Mouse (Mus musculus): Measurements from ENCODE around the gene Dgkq. TPM values are rescaled to one million over a fixed set of nuclear protein-coding genes. Genes with fewer than 3 reads are reported as not detected.

Dgkq gene
- polyA plus RNA-seq, 1 experiment from 2014 or later = 33.9 TPM

DNA sequence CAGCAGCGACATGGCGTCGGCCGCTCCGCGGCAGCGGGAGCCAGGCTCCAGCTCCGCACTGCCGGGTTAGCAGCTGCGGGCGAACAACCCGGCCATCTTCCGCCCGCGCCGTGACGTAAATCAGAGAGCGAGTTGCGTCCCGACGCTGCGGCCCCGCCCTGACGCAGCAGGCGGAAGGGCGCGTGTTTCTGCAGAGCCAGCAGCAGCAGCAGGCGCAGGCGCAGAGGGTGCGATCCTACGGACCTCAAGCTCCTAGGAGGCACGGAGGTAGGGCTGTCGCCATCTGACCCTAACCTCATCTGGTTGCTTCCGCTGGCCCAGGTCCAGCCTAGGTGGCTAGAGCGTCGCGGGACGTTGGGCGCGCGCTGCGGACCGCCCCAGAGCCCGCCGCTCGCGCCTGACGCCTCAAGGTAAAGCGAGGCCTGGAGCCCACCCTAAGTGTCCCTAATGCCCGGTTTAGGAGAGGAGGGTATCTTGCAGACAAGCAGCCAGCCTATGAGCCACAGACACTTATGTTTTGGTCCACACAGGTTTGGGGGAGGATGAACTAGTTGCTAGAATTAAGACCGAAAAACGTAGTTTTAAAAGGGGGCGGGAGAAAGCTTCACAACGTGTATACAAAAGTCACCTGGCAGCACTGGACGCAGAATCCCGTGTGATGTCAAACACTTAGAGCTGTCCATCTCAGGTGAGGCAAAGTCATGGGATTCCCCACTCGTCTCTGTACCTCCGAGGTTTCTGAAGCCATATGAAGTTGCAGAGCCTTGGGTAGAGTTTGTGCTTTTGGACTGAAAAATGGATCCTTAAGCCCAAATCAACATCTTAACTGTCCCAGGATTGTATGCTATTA is 39.6 kb downstream of the Dgkq start, which contains the start of the genes Gak and Tmem175:
TSS of gene Gak (minus strand) at position 122 of the 850 bp plus-strand sequence.
TSS of gene Tmem175 (plus strand) at position 137 of the 850 bp plus-strand sequence.
- H3K4me1 ChIP-seq = peaks cover 30% of the 10 kb centered on the region
- peak within 1 kb of the TSS; percentile 96 for H3K9ac ChIP-seq (replicated peaks)
- H3K27me3 ChIP-seq (replicated peaks) = no peaks in the 10 kb centered on the region
- H3K36me3 ChIP-seq = no peaks in the 10 kb centered on the region
- H3K4me2 ChIP-seq = peak within 1 kb of the TSS; percentile 78
- peak within 1 kb of the TSS; percentile 91 for H3K27ac ChIP-seq (replicated peaks)
- no peaks in the 10 kb centered on the region for H3K9me3 ChIP-seq (replicated peaks)
- H3K4me3 ChIP-seq (replicated peaks) = peak within 1 kb of the TSS; percentile 94
- ATAC-seq (ENCODE audit: low FRiP score) = peak; percentile 97
- under 1% methylated on average over 58 of the region's 58 CpGs for WGBS

DNA sequence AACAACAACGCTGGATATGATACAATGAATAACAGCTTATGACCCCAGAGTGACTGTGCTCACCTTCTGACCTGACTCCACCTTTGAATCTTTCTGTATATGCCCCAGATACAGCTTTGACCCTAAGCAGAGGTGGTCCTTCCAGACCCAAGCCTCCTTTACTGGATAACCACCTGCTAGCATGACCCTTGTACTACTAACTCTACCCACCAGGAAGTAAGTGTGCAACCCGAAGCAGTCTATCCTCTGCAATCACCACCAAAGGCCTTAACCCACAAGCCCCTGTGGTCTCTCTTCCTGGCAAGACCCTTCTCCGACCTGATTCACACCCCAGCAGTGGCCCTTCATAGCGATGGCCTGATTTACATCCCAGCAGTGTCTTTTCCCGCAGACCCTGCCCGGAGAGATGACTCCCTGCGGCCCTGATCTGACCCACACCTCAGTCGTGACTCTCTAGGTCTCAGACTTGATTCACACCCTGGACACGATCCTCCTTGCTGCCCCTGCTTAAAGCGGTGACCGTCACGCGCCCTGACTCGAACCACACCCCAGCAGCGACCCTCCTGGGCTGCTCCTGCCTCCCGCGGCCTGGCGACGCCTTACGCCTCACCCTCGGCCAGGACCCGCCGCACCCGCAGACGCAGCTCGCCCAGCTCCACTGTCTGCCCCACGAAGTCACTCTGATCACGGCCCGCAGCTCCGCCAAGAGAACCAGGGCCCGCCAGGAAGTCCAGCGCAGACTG is 40.4 kb downstream of the Dgkq start:
- Histone ChIP-seq H3K9ac (replicated peaks) (peak overlapping the region; percentile 96), H3K27me3 (replicated peaks) (no peaks in the 10 kb centered on the region), H3K4me3 (replicated peaks) (peak overlapping the region; percentile 94), H3K27ac (replicated peaks) (peak overlapping the region; percentile 91), H3K4me1 (peaks cover 30% of the 10 kb centered on the region), H3K9me3 (replicated peaks) (no peaks in the 10 kb centered on the region), H3K4me2 (peak overlapping the region; percentile 78), H3K36me3 (peaks cover 6% of the 10 kb centered on the region)
- ATAC-seq (ENCODE audit: low FRiP score) = peak; percentile 88
- 2% methylated on average over 32 of the region's 32 CpGs for WGBS

DNA sequence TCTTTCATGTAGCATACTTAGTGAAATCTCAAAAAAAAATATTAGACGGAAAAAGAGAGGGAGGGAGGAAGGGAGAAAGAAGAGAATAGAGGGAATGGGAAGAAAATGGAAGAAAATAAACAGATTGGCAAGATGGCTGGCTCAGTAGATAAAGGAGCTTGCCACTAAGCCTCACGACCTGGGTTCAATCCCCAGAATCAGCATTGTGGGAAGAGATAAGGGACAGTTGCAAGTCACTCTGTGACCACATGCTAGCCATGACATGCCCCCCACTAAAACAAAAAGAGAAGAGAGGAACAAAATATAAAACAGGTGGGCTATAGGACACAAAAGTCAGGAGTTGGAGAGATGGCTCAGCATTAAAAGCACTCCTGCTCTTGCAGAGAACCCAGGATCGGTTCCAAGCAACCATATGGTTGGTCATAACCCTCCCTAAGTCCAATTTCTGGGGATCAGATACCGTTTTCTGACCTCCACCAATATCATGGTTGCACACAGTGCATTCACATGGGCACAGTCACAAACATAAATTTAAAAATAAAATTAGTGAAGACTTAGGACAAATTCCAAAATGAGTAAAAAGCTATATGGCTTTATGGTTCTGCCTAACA is 43.3 kb downstream of the Dgkq start:
- ATAC-seq (ENCODE audit: low FRiP score) = no peak
- Histone ChIP-seq H3K4me2 (no peak overlapping the region), H3K4me1 (peaks cover 30% of the 10 kb centered on the region), H3K36me3 (peaks cover 31% of the 10 kb centered on the region), H3K27ac (replicated peaks) (no peak overlapping the region), H3K4me3 (replicated peaks) (no peak overlapping the region), H3K9ac (replicated peaks) (no peak overlapping the region), H3K9me3 (replicated peaks) (no peaks in the 10 kb centered on the region), H3K27me3 (replicated peaks) (no peaks in the 10 kb centered on the region)
- WGBS = 87% methylated on average over 4 of the region's 4 CpGs

DNA sequence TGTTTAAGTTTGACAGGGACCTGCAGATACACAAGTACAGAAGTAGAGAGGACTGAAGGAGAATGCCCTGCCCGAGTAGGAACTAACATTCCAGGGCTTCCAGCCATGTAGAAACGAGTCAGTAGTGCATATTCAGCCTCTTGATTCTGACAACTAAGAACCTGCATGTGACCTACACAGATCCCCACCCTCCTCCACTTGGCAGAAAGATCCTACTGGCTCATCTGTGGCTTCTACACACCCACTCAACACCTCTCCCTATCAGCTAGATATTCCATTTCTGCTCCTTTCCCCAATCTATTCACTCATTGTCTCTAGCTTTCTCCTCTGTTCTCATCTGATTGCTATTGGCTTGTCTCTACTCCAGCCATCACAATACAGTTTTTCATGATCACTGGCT is 47.6 kb downstream of the Dgkq start:
- ATAC-seq (ENCODE audit: low FRiP score) = no peak
- Histone ChIP-seq H3K9ac (replicated peaks) (no peak overlapping the region), H3K9me3 (replicated peaks) (no peaks in the 10 kb centered on the region), H3K36me3 (peaks cover 54% of the 10 kb centered on the region), H3K4me3 (replicated peaks) (no peak overlapping the region), H3K4me2 (no peak overlapping the region), H3K27ac (replicated peaks) (no peak overlapping the region), H3K4me1 (peaks cover 2% of the 10 kb centered on the region; the same call in 1 of the 2 replicates), H3K27me3 (replicated peaks) (no peaks in the 10 kb centered on the region)
- 94% methylated on average over 2 of the region's 2 CpGs for WGBS

DNA sequence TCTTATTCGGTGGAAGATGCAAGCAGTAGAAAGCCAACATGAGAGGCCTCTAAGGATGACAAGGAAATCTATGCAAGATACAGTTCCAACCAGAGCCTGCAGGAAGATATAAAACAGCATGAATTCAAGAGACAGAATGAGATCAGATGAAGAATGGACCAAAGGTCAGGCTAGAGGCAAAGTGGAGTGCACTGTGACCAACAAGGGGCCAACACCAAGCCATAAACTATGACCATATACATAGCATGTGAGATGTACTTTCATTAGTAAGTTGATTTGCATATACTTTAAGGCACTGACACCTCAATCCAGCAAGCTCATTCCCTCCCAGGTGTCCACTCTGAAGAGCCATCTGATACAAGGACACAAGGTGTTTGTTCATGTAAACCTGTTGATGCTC is 59.0 kb downstream of the Dgkq start:
- WGBS = 94% methylated on average over 1 of the region's 1 CpGs
- no peak for ATAC-seq (ENCODE audit: low FRiP score)
- no peak overlapping the region for H3K4me2 ChIP-seq
- no peak overlapping the region for H3K27ac ChIP-seq (replicated peaks)
- no peak overlapping the region for H3K9ac ChIP-seq (replicated peaks)
- H3K9me3 ChIP-seq (replicated peaks) = no peaks in the 10 kb centered on the region
- no peaks in the 10 kb centered on the region for H3K27me3 ChIP-seq (replicated peaks)
- H3K4me1 ChIP-seq = no peaks in the 10 kb centered on the region
- peaks cover 92% of the 10 kb centered on the region for H3K36me3 ChIP-seq
- H3K4me3 ChIP-seq (replicated peaks) = no peak overlapping the region

DNA sequence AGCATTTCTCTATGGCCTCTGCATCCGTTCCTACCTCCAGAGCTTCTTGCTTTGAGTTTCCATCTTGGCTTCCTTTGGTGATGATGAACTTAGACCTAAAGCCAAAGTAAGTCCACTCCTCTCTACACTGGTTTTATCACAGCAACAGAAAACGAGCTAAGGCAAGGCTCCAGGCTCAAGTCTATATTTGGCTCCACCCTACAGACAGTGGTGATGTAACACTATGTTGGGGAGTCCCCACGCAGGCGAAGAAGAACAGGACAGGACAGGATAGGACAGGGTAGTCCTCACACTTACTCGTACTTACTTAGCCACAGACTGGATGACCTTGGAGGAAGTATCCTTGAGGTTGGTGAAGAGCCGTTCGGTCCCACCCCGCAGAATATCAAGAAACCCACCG is 66.9 kb downstream of the Dgkq start:
- H3K9ac ChIP-seq (replicated peaks) = no peak overlapping the region

DNA sequence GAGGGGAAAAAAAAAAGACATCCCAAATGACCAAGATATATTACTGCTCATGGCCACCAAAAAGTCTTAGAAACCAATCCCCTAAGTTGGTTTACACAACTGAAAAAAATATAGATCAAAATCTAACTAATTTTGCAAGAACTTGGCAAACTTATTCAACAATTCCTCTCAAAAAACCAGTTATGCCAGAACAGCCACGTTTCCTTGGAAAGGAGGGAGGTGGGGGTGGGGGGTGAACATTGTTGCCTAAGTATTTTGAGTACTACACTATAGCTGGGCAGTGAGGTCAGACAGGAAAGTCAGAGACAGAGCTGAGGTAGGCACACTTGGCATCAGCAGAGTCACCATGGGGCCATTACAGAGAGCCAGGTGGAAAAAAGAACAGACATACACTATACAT is 69.5 kb downstream of the Dgkq start:
- H3K9me3 ChIP-seq (replicated peaks) = no peaks in the 10 kb centered on the region
- no peaks in the 10 kb centered on the region for H3K27me3 ChIP-seq (replicated peaks)
- peaks cover 96% of the 10 kb centered on the region for H3K36me3 ChIP-seq
- H3K4me1 ChIP-seq = no peaks in the 10 kb centered on the region
- no peak overlapping the region for H3K9ac ChIP-seq (replicated peaks)
- 97% methylated on average over 1 of the region's 1 CpGs for WGBS
- H3K4me3 ChIP-seq (replicated peaks) = no peak overlapping the region
- H3K4me2 ChIP-seq = no peak overlapping the region
- no peak for ATAC-seq (ENCODE audit: low FRiP score)
- H3K27ac ChIP-seq (replicated peaks) = no peak overlapping the region

More for the DNA sequence above, 66.9 kb downstream of the Dgkq start:
- Histone ChIP-seq H3K4me3 (replicated peaks) (no peak overlapping the region), H3K36me3 (peaks cover 96% of the 10 kb centered on the region), H3K27me3 (replicated peaks) (no peaks in the 10 kb centered on the region), H3K27ac (replicated peaks) (no peak overlapping the region), H3K4me2 (no peak overlapping the region), H3K9me3 (replicated peaks) (no peaks in the 10 kb centered on the region), H3K4me1 (no peaks in the 10 kb centered on the region)
- no peak for ATAC-seq (ENCODE audit: low FRiP score)
- WGBS = 97% methylated on average over 9 of the region's 9 CpGs

Other genes starting within 250 kb of the Dgkq start
- gene Atp5k, start 235.2 kb downstream of the Dgkq start, polyA plus RNA-seq (2015; fragmentation: Nextera tagmentation; extraction: Ambion mirVana) = 430 and 482 TPM in 2 replicates
- 0.19 and 0.34 TPM in 2 replicates for gene Mfsd7a, start 220.8 kb downstream of the Dgkq start, polyA plus RNA-seq (2015; fragmentation: Nextera tagmentation; extraction: Ambion mirVana)
- 24.7 and 25.5 TPM in 2 replicates for gene Pcgf3, start 208.4 kb downstream of the Dgkq start, polyA plus RNA-seq (2015; fragmentation: Nextera tagmentation; extraction: Ambion mirVana)
- 258 and 285 TPM in 2 replicates for gene Cplx1, start 119.6 kb downstream of the Dgkq start, polyA plus RNA-seq (2015; fragmentation: Nextera tagmentation; extraction: Ambion mirVana)
- gene Gak, start 39.9 kb downstream of the Dgkq start, polyA plus RNA-seq (2015; fragmentation: Nextera tagmentation; extraction: Ambion mirVana) = 45.2 and 52.3 TPM in 2 replicates
- 24.0 and 28.9 TPM in 2 replicates for gene Tmem175, start 39.9 kb downstream of the Dgkq start, polyA plus RNA-seq (2015; fragmentation: Nextera tagmentation; extraction: Ambion mirVana)
- gene Idua, start 9.3 kb downstream of the Dgkq start, polyA plus RNA-seq (2015; fragmentation: Nextera tagmentation; extraction: Ambion mirVana) = 11.4 and 11.7 TPM in 2 replicates
- gene Slc26a1, start 5.9 kb upstream of the Dgkq start, polyA plus RNA-seq (2015; fragmentation: Nextera tagmentation; extraction: Ambion mirVana) = 2.6 TPM in 2 replicates
- gene Fgfrl1, start 22.7 kb upstream of the Dgkq start, polyA plus RNA-seq (2015; fragmentation: Nextera tagmentation; extraction: Ambion mirVana) = 7.8 and 10.9 TPM in 2 replicates
- not detected in 2 replicates for gene Rnf212, start 105.3 kb upstream of the Dgkq start, polyA plus RNA-seq (2015; fragmentation: Nextera tagmentation; extraction: Ambion mirVana)
- gene Tmed11, start 125.7 kb upstream of the Dgkq start, polyA plus RNA-seq (2015; fragmentation: Nextera tagmentation; extraction: Ambion mirVana) = not detected in 2 replicates
- gene Vmn2r8, start 139.2 kb upstream of the Dgkq start, polyA plus RNA-seq (2015; fragmentation: Nextera tagmentation; extraction: Ambion mirVana) = not detected in 2 replicates
- not detected in 2 replicates for gene Vmn2r9, start 182.9 kb upstream of the Dgkq start, polyA plus RNA-seq (2015; fragmentation: Nextera tagmentation; extraction: Ambion mirVana)

All from neural tube, embryonic 15.5 days (tissue).